Mouse (Mus musculus) erythroid progenitor cell, adult 5-6 weeks (primary cell): ENCODE results near the gene Jazf1. TPM values are rescaled to one million over a fixed set of nuclear protein-coding genes. Genes with fewer than 3 reads are reported as not detected.

Source experiments
- ATAC-seq: replicated peaks from 2 replicates; pipeline ENCODE4 v1.8.0; 2016; ENCODE audit warnings: moderate number of reproducible peaks, mild to moderate bottlenecking, moderate TSS enrichment, inconsistent platforms; ENCODE audit not compliant: poor library complexity, low FRiP score, severe bottlenecking
- total RNA-seq, 2 experiments: library from RNA; stranded (forward) in 1 of 2; stranded (reverse) in 1 of 2; fragments of 150-400 nt in 1 of 2; fragments of 186-747, 209-891 nt in 1 of 2; gene quantifications; 2 replicates each; pipeline versions ENCODE4 v1.2.3 to v1.2.4; 2015 to 2017; ENCODE audit warnings: low replicate concordance in 2 of 2

Jazf1 gene
- total RNA-seq, 2 experiments from 2014 or later = not detected

- no peak for ATAC-seq
Observed at GRCm38 (mm10) chr6:52775350-52775749, 293.1 kb downstream of the Jazf1 start.

- no peak for ATAC-seq
Observed at GRCm38 (mm10) chr6:52773132-52773531, 295.3 kb downstream of the Jazf1 start.

GRCm38 (mm10) chr6:52770789-52771188 is 297.6 kb downstream of the Jazf1 start:
- no peak for ATAC-seq

- ATAC-seq = no peak
Observed at GRCm38 (mm10) chr6:52765206-52765605, 303.2 kb downstream of the Jazf1 start.

GRCm38 (mm10) chr6:52752832-52753231 is 315.6 kb downstream of the Jazf1 start:
- no peak for ATAC-seq

GRCm38 (mm10) chr6:52734630-52735029 is 333.8 kb downstream of the Jazf1 start:
- ATAC-seq = no peak

- no peak for ATAC-seq
Observed at GRCm38 (mm10) chr6:52730338-52730737, 338.1 kb downstream of the Jazf1 start.

- peak; percentile 70 for ATAC-seq
Observed at GRCm38 (mm10) chr6:52724805-52725439, 343.5 kb downstream of the Jazf1 start.

Other genes with a start within 250 kb of the Jazf1 start
- 0.84 TPM in 1 of 2 replicates, not detected in the other for gene Creb5, start 218.6 kb upstream of the Jazf1 start, total RNA-seq (2015; ENCODE audit: low replicate concordance)
- not detected in 2 replicates for gene Creb5, start 218.6 kb upstream of the Jazf1 start, total RNA-seq (2017; ENCODE audit: low replicate concordance)